Mouse (Mus musculus): ENCODE measurements around the gene Ager. TPM values are rescaled to one million over a fixed set of nuclear protein-coding genes. Genes with fewer than 3 reads are reported as not detected.

Gene Ager
- polyA plus RNA-seq, 1 experiment from 2014 or later = 2.7 TPM

DNA sequence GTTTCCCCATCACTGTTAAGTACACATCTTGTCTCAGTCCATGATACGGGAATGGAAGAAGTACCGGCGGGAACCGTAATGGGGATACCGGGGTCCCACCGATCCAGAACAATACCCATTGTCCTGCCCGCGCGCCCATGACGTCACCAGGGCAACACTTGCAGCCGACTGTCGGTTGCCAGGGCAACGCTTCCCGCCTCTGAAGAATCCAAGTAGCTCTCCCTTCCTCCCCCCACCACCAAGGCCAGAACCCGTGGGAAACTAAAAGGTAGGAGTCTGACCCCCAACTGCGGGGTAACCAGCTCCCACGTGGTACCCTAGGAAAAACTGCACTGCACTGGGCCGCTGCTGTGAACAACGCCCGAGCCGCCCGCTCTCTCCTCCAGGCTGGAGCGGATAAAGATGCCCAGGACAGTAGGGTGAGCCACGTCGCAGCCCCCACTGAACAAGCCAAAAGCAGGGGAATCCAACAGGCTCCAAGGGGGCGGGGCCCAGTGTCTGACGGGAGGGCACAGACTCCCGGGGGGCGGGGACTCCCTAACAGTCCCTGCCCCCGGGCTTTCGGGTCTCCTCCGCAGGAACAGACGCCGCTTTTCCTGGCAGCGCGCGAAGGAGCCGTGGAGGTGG, 10.8 kb upstream of the Ager start:
- no peaks in the 10 kb centered on the region for H3K9me3 ChIP-seq (ENCODE audit: control insufficient read depth, low read length)
- H3K4me2 ChIP-seq (ENCODE audit: low read depth, severe bottlenecking) = peak overlapping the region; percentile 89
- peak; percentile 94 for DNase-seq (ENCODE audit: low spot score)
- no peaks in the 10 kb centered on the region for H3K36me3 ChIP-seq (ENCODE audit: control insufficient read depth, insufficient read depth, low read length)
- under 1% methylated on average over 38 of the region's 38 CpGs for WGBS
- H3K27me3 ChIP-seq (ENCODE audit: control insufficient read depth, insufficient read depth, low read length) = no peaks in the 10 kb centered on the region
- peak overlapping the region; percentile 74 for H3K4me3 ChIP-seq (ENCODE audit: low read depth, low read length)
- H3K27ac ChIP-seq (replicated peaks; ENCODE audit: low read depth, low read length) = peak overlapping the region; percentile 94
- ATAC-seq (ENCODE audit: insufficient number of reproducible peaks, low FRiP score, low TSS enrichment, low read depth) = peak; percentile 80
- H3K4me1 ChIP-seq (ENCODE audit: control insufficient read depth, insufficient read depth, low read length) = peaks cover 36% of the 10 kb centered on the region
- H3K9ac ChIP-seq (ENCODE audit: low read length) = peak overlapping the region; percentile 92

DNA sequence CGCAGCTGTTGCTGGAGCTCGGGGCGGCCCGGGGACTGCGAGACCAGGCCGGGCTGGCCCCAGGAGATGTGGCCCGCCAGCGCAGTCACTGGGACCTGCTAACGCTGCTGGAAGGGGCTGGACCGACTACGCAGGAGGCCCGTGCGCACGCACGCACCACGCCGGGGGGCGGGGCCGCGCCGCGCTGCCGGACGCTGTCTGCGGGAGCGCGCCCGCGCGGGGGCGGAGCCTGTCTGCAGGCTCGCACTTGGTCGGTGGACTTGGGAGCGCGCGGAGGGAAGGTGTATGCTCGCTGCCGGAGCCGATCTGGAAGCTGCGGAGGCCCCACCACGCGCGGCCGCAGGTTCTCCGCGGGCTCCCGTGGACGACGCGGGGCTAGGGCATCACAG, 10.2 kb upstream of the Ager start:
- Histone ChIP-seq H3K27me3 (ENCODE audit: control insufficient read depth, insufficient read depth, low read length) (no peaks in the 10 kb centered on the region), H3K9ac (ENCODE audit: low read length) (peak overlapping the region; percentile 92), H3K36me3 (ENCODE audit: control insufficient read depth, insufficient read depth, low read length) (no peaks in the 10 kb centered on the region), H3K4me3 (ENCODE audit: low read depth, low read length) (peak overlapping the region; percentile 74), H3K4me1 (ENCODE audit: control insufficient read depth, insufficient read depth, low read length) (peaks cover 36% of the 10 kb centered on the region), H3K4me2 (ENCODE audit: low read depth, severe bottlenecking) (peak overlapping the region; percentile 89), H3K9me3 (ENCODE audit: control insufficient read depth, low read length) (no peaks in the 10 kb centered on the region), H3K27ac (replicated peaks; ENCODE audit: low read depth, low read length) (peak overlapping the region; percentile 94)
- WGBS = under 1% methylated on average over 50 of the region's 50 CpGs
- peak; percentile 77 for ATAC-seq (ENCODE audit: insufficient number of reproducible peaks, low FRiP score, low TSS enrichment, low read depth)
- DNase-seq (ENCODE audit: low spot score) = peak; percentile 97

DNA sequence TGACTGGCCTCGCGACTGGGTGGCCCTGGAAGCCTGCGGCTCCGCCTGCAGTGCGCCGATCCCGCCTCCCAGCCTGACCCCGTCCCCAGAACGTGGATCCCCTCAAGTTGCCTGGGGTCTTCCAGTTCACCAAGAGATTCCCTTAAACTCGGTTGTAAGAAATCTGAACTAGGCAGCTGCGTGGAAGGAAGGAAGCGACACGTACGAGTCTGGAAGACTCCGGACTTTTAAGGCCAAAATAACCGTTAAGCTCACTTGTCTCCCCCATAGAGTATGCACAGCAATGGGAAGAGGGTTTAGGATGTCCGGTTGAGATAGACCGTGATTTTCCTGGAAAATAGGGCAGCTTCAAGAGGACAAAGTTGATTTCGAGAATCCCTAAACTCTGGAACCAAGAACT, 9.8 kb upstream of the Ager start:
- peak overlapping the region; percentile 74 for H3K4me3 ChIP-seq (ENCODE audit: low read depth, low read length)
- H3K9me3 ChIP-seq (ENCODE audit: control insufficient read depth, low read length) = no peaks in the 10 kb centered on the region
- peak overlapping the region; percentile 92 for H3K9ac ChIP-seq (ENCODE audit: low read length)
- H3K27ac ChIP-seq (replicated peaks; ENCODE audit: low read depth, low read length) = peak overlapping the region; percentile 94
- no peaks in the 10 kb centered on the region for H3K36me3 ChIP-seq (ENCODE audit: control insufficient read depth, insufficient read depth, low read length)
- WGBS = 5% methylated on average over 19 of the region's 19 CpGs
- no peak for DNase-seq (ENCODE audit: low spot score)
- no peak for ATAC-seq (ENCODE audit: insufficient number of reproducible peaks, low FRiP score, low TSS enrichment, low read depth)
- H3K4me2 ChIP-seq (ENCODE audit: low read depth, severe bottlenecking) = peak overlapping the region; percentile 89
- no peaks in the 10 kb centered on the region for H3K27me3 ChIP-seq (ENCODE audit: control insufficient read depth, insufficient read depth, low read length)
- peaks cover 36% of the 10 kb centered on the region for H3K4me1 ChIP-seq (ENCODE audit: control insufficient read depth, insufficient read depth, low read length)

DNA sequence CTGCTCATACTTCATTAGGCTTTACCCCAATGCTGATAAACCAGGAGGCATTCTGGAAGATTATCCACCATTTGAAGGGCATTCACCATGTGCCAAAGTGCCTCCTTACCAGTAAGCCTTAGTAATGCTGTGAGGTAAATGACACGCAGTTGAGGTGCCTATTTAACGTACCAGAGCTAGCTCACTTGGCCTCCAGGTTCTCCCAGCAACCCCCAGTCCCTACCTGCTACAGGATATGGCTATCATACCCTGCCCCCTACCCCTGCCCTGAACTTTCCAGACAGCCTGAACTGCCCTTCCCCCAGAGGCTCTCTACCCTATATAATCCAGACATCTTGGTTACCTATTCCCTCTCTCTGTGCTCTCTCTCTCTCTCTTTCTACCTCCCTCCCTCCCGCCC, 8.9 kb upstream of the Ager start:
- no peak overlapping the region for H3K4me2 ChIP-seq (ENCODE audit: low read depth, severe bottlenecking)
- H3K4me1 ChIP-seq (ENCODE audit: control insufficient read depth, insufficient read depth, low read length) = peaks cover 42% of the 10 kb centered on the region
- H3K9ac ChIP-seq (ENCODE audit: low read length) = no peak overlapping the region
- no peaks in the 10 kb centered on the region for H3K9me3 ChIP-seq (ENCODE audit: control insufficient read depth, low read length)
- H3K36me3 ChIP-seq (ENCODE audit: control insufficient read depth, insufficient read depth, low read length) = no peaks in the 10 kb centered on the region
- no peaks in the 10 kb centered on the region for H3K27me3 ChIP-seq (ENCODE audit: control insufficient read depth, insufficient read depth, low read length)
- ATAC-seq (ENCODE audit: insufficient number of reproducible peaks, low FRiP score, low TSS enrichment, low read depth) (no peak), DNase-seq (ENCODE audit: low spot score) (no peak)
- H3K4me3 ChIP-seq (ENCODE audit: low read depth, low read length) = no peak overlapping the region
- WGBS = 42% methylated on average over 3 of the region's 3 CpGs
- H3K27ac ChIP-seq (replicated peaks; ENCODE audit: low read depth, low read length) = peak overlapping the region; percentile 57; the same call in 1 of the 2 replicates

DNA sequence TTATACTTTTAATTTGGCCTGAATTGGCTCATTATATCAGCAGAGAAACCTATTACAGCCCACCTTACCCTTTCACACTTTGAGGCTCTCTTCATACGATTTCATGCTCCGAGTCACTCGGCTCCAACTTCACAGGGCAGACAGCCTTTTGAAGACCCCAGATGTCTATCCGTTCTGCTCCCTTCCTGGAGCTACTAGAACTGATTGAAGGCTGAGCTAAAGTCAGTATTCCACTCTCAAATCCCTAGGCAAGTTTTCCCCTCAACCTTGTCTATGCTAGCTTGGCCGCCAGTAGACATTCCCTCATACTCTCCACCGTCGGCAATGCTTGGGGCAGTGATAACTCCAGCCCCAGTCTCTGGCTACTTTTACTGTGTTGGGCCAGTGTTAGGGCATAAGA, 8.5 kb upstream of the Ager start:
- ATAC-seq (ENCODE audit: insufficient number of reproducible peaks, low FRiP score, low TSS enrichment, low read depth) = no peak
- Histone ChIP-seq H3K4me1 (ENCODE audit: control insufficient read depth, insufficient read depth, low read length) (peaks cover 46% of the 10 kb centered on the region), H3K4me3 (ENCODE audit: low read depth, low read length) (no peak overlapping the region), H3K27me3 (ENCODE audit: control insufficient read depth, insufficient read depth, low read length) (no peaks in the 10 kb centered on the region), H3K9ac (ENCODE audit: low read length) (no peak overlapping the region), H3K9me3 (ENCODE audit: control insufficient read depth, low read length) (no peaks in the 10 kb centered on the region), H3K4me2 (ENCODE audit: low read depth, severe bottlenecking) (no peak overlapping the region), H3K27ac (replicated peaks; ENCODE audit: low read depth, low read length) (peak overlapping the region; percentile 57; the same call in 1 of the 2 replicates), H3K36me3 (ENCODE audit: control insufficient read depth, insufficient read depth, low read length) (no peaks in the 10 kb centered on the region; the same call in 1 of the 2 replicates)
- DNase-seq (ENCODE audit: low spot score) = no peak
- 34% methylated on average over 7 of the region's 7 CpGs for WGBS

DNA sequence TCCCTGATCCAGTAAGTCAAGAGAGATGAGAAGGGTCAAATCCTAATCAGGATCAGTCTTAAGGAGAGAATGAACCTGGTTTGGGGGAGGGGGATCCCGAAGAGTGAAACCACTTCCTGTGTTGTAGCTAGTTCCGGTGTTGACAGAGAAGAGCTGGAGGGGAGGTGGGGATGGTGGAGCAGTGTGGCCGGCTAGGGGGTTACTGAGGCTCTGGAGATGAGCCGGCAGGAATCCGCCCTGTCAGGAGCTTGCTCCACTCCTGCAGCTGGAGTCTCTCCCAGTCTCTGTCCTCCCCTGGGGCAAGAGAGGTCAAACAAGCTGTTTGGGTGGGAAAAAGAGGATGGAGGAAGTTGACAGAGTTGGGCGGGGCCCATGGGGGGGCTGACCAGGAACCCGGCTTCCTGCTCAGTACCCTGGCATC, 8.0 kb upstream of the Ager start, which contains the start of gene Gpsm3:
Gene Gpsm3, plus strand, starts transcription at position 126 of the 421 bp plus-strand sequence.
- peaks cover 49% of the 10 kb centered on the region for H3K4me1 ChIP-seq (ENCODE audit: control insufficient read depth, insufficient read depth, low read length)
- ATAC-seq (ENCODE audit: insufficient number of reproducible peaks, low FRiP score, low TSS enrichment, low read depth) = no peak
- no peaks in the 10 kb centered on the region for H3K27me3 ChIP-seq (ENCODE audit: control insufficient read depth, insufficient read depth, low read length)
- H3K9me3 ChIP-seq (ENCODE audit: control insufficient read depth, low read length) = no peaks in the 10 kb centered on the region
- no peak within 1 kb of the TSS for H3K9ac ChIP-seq (ENCODE audit: low read length)
- no peak for DNase-seq (ENCODE audit: low spot score)
- 19% methylated on average over 7 of the region's 7 CpGs for WGBS
- peaks cover 3% of the 10 kb centered on the region; the same call in 1 of the 2 replicates for H3K36me3 ChIP-seq (ENCODE audit: control insufficient read depth, insufficient read depth, low read length)
- H3K27ac ChIP-seq (replicated peaks; ENCODE audit: low read depth, low read length) = peak within 1 kb of the TSS; percentile 57; the same call in 1 of the 2 replicates
- H3K4me2 ChIP-seq (ENCODE audit: low read depth, severe bottlenecking) = 0 out of 2 replicates have a peak within 1 kb of the TSS, but pooled peaks have one; percentile 3
- peak within 1 kb of the TSS; percentile 3; the same call in 1 of the 2 replicates for H3K4me3 ChIP-seq (ENCODE audit: low read depth, low read length)

DNA sequence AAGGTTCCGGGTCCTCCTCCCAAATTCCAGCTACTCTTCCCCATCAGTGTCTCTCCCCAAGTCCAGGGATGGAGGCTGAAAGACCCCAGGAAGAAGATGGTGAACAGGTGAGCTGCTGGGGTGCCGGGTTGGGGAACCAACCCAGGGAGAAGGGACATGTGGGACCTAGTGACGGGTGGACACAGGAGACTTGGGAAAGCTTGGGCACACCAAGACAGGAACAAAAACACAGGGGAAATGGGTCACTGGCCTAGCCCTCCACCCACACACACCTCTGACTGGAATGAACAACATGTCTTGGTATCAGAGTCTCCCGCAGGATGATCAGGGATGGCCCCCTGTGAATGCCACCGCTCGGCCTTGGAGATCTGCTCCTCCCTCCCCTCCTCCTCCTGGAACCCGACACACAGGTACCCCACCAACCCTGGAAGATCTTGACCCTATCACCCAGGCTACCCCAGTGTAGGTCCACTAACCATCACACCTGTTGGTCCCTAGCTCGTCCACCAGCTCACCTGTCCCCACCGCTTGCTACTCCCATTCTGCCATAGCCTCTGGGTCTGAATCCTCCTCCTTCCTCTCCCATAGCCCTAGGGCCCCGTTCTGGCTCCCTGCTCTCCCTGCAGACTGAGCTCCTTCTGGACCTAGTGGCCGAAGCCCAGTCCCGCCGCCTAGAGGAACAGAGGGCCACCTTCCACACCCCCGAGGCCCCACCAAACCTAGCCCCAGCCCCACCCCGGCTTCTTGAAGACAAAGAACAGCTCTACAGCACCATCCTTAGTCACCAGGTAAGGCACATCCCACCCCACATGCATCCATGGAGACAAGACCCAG, 7.3 kb upstream of the Ager start:
- H3K36me3 ChIP-seq (ENCODE audit: control insufficient read depth, insufficient read depth, low read length) = peaks cover 4% of the 10 kb centered on the region; the same call in 1 of the 2 replicates
- DNase-seq (ENCODE audit: low spot score) (no peak), ATAC-seq (ENCODE audit: insufficient number of reproducible peaks, low FRiP score, low TSS enrichment, low read depth) (no peak)
- peaks cover 49% of the 10 kb centered on the region for H3K4me1 ChIP-seq (ENCODE audit: control insufficient read depth, insufficient read depth, low read length)
- no peak overlapping the region for H3K4me2 ChIP-seq (ENCODE audit: low read depth, severe bottlenecking)
- WGBS = 67% methylated on average over 15 of the region's 15 CpGs
- H3K4me3 ChIP-seq (ENCODE audit: low read depth, low read length) = peak overlapping the region; percentile 3; the same call in 1 of the 2 replicates
- no peaks in the 10 kb centered on the region for H3K9me3 ChIP-seq (ENCODE audit: control insufficient read depth, low read length)
- H3K27ac ChIP-seq (replicated peaks; ENCODE audit: low read depth, low read length) = no peak overlapping the region; the same call in 1 of the 2 replicates
- no peak overlapping the region for H3K9ac ChIP-seq (ENCODE audit: low read length)
- no peaks in the 10 kb centered on the region for H3K27me3 ChIP-seq (ENCODE audit: control insufficient read depth, insufficient read depth, low read length)
